Mouse (Mus musculus) ES-E14 (cell line): ENCODE data around the gene Ptpru. TPM values are rescaled to one million over a fixed set of nuclear protein-coding genes. Genes with fewer than 3 reads are reported as not detected.

Experiments
- DNase-seq: peaks from one replicate; pipeline ENCODE4 v3.0.0-alpha.2; 2013; ENCODE audit warnings: low read depth, low spot score
- H3K27ac ChIP-seq: 2 replicates; pipeline ENCODE4 v1.5.1; 2012; ENCODE audit warnings: low read depth, mild to moderate bottlenecking, low read length, moderate library complexity, mixed read lengths; ENCODE audit not compliant: poor library complexity, insufficient read depth, severe bottlenecking
- H3K36me3 ChIP-seq: 2 replicates; pipeline ENCODE4 v1.6.1; 2012; ENCODE audit warnings: mild to moderate bottlenecking, low read length, moderate library complexity, mixed read lengths; ENCODE audit not compliant: control insufficient read depth, poor library complexity, insufficient read depth, severe bottlenecking
- H3K4me1 ChIP-seq, 2 experiments: fragments of 150-350 bp in 1 of 2; sonication (generic) in 1 of 2; 2 replicates each; pipeline ENCODE4 v1.6.1; 2012; ENCODE audit warnings: low read length in 2 of 2, mild to moderate bottlenecking in 1 of 2, mixed read lengths in 1 of 2; ENCODE audit not compliant: control insufficient read depth in 2 of 2, insufficient read depth in 2 of 2, poor library complexity in 1 of 2
- H3K4me3 ChIP-seq, 2 experiments: fragments of 150-350 bp in 1 of 2; sonication (generic) in 1 of 2; 2 replicates each; pipeline ENCODE4 v1.5.1; 2012; ENCODE audit warnings: low read length in 2 of 2, low read depth in 1 of 2, mild to moderate bottlenecking in 1 of 2, mixed read lengths in 1 of 2; ENCODE audit not compliant: insufficient read depth in 1 of 2, poor library complexity in 1 of 2, severe bottlenecking in 1 of 2
- H3K9ac ChIP-seq: 2 replicates; pipeline ENCODE4 v1.6.1; 2012; ENCODE audit warnings: low read depth, mild to moderate bottlenecking, low read length, mixed read lengths; ENCODE audit not compliant: poor library complexity, insufficient read depth, severe bottlenecking
- H3K9me3 ChIP-seq: fragments of 150-350 bp; sonication (generic); 2 replicates; pipeline ENCODE4 v1.6.1; 2012; ENCODE audit warnings: low read depth, mild to moderate bottlenecking, low read length; ENCODE audit not compliant: control insufficient read depth, insufficient read depth
- CHD2 ChIP-seq: IDR thresholded peaks from 2 replicates; pipeline ENCODE4 v1.6.1; 2014; ENCODE audit warnings: mild to moderate bottlenecking, low read depth, low read length, inconsistent platforms
- HCFC1 ChIP-seq: IDR thresholded peaks from 2 replicates; pipeline ENCODE4 v1.6.1; 2012; ENCODE audit warnings: low read length, inconsistent platforms, borderline replicate concordance; ENCODE audit not compliant: insufficient read depth
- MAFK ChIP-seq: IDR thresholded peaks from 2 replicates; pipeline ENCODE4 v1.6.1; 2014; ENCODE audit warnings: mild to moderate bottlenecking, low read depth, low read length, inconsistent platforms; ENCODE audit not compliant: insufficient read depth
- ZC3H11A ChIP-seq: IDR thresholded peaks from 2 replicates; pipeline ENCODE4 v1.6.1; 2012; ENCODE audit warnings: low read depth, mild to moderate bottlenecking, inconsistent platforms, low read length, borderline replicate concordance
- ZNF384 ChIP-seq: IDR thresholded peaks from 2 replicates; pipeline ENCODE4 v1.6.1; 2012; ENCODE audit warnings: low read depth, low read length, inconsistent platforms
- in situ Hi-C, 2 experiments: fragments of 600-800 bp; cut with MboI; formaldehyde crosslinking; loops; one replicate each; pipeline ENCODE4 v1.15.1; 2025; ENCODE audit warnings: low sequenced_read_pairs in 2 of 2, inconsistent platforms in 1 of 2; ENCODE audit not compliant: unreplicated experiment in 2 of 2
- total RNA-seq: library from RNA; depleted of rRNA; stranded (reverse); fragments of 300-350 nt; gene quantifications from 2 replicates; pipeline ENCODE4 v1.2.3, GENCODE M21; 2012

Ptpru gene
- total RNA-seq, 1 experiment = 11.2 TPM

- no peak overlapping the region for H3K9ac ChIP-seq
- H3K27ac ChIP-seq = no peak overlapping the region
- TF ChIP-seq CHD2 = no peak
- no peak for TF ChIP-seq ZNF384
- TF ChIP-seq HCFC1 = no peak
- no peak for TF ChIP-seq ZC3H11A
- TF ChIP-seq MAFK = no peak
- no peaks in the 10 kb centered on the region for H3K9me3 ChIP-seq
- H3K4me1 ChIP-seq = no peaks in the 10 kb centered on the region
- no peak for DNase-seq
- no peak overlapping the region for H3K4me3 ChIP-seq
- peaks cover 6% of the 10 kb centered on the region; the same call in 1 of the 2 replicates for H3K36me3 ChIP-seq
- in situ Hi-C loops = no loop called here
Measured at GRCm38 (mm10) chr4:131854950-131855349, 16.9 kb upstream of the Ptpru start.

GRCm38 (mm10) chr4:131849986-131850638 is 12.0 kb upstream of the Ptpru start:
- no peak for TF ChIP-seq ZNF384
- no peak for TF ChIP-seq HCFC1
- TF ChIP-seq MAFK = no peak
- TF ChIP-seq ZC3H11A = no peak
- TF ChIP-seq CHD2 = no peak
- no peak for DNase-seq
- Histone ChIP-seq H3K9ac (no peak overlapping the region), H3K4me1 (no peaks in the 10 kb centered on the region), H3K36me3 (peaks cover 8% of the 10 kb centered on the region), H3K4me3 (no peak overlapping the region), H3K9me3 (no peaks in the 10 kb centered on the region), H3K27ac (no peak overlapping the region)
- in situ Hi-C loops = loop anchor here in 1 of 2 experiments (25.0 kb wide), 2 partner anchors 588 to 888 kb away; no protein-coding TSS in a partner anchor

- Histone ChIP-seq H3K4me3 (no peak overlapping the region), H3K27ac (no peak overlapping the region), H3K9ac (no peak overlapping the region), H3K36me3 (peaks cover 3% of the 10 kb centered on the region; the same call in 1 of the 2 replicates), H3K4me1 (peaks cover 2 to 6% of the 10 kb centered on the region in 2 experiments; a peak in 2 of 4 replicates), H3K9me3 (no peaks in the 10 kb centered on the region)
- no peak for DNase-seq
- in situ Hi-C loops = loop anchor here in 1 of 2 experiments (25.0 kb wide), 2 partner anchors 586 to 886 kb away; no protein-coding TSS in a partner anchor
- TF ChIP-seq ZC3H11A (no peak), MAFK (no peak)
Measured at GRCm38 (mm10) chr4:131848082-131848481, 10.0 kb upstream of the Ptpru start.

- Histone ChIP-seq H3K4me1 (peaks cover 2 to 6% of the 10 kb centered on the region in 2 experiments; a peak in 2 of 4 replicates), H3K9ac (no peak overlapping the region), H3K27ac (no peak overlapping the region), H3K36me3 (peaks cover 3% of the 10 kb centered on the region; the same call in 1 of the 2 replicates), H3K9me3 (no peaks in the 10 kb centered on the region), H3K4me3 (no peak overlapping the region)
- DNase-seq = no peak
- TF ChIP-seq CHD2 (no peak), MAFK (no peak)
- in situ Hi-C loops = loop anchor here in 1 of 2 experiments (25.0 kb wide), 2 partner anchors 584 to 884 kb away; no protein-coding TSS in a partner anchor
Measured at GRCm38 (mm10) chr4:131845991-131846778, 8.1 kb upstream of the Ptpru start.
